Mouse (Mus musculus): ENCODE measurements around the gene Lrp8.
A peak's percentile ranks its signal among the peaks of the same experiment; 100 is the strongest.

The Lrp8 gene

DNA sequence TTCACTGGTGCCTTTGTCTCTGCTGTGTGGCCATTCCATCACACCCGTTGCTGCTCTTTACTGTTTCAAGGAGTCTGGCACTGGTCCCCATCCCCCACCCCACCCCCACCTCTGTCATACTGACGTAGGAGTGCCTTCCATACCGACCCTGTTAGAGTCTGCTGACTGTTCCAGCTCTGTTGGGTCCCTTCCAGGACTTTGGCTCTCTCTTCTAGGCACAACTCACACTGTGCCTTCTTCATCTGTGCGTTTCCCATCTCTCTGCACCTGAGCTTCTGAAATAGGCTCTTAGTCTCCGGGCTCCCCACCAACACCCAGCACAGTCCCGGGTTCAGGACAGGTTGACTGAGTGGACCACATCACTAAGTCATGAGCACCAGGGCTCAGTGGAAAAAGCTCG is 44.7 kb downstream of the Lrp8 start:
- no peak for DNase-seq (ENCODE audit: low spot score)

GRCm38 (mm10) chr4:107848546-107848945 is 46.5 kb downstream of the Lrp8 start:
- DNase-seq (ENCODE audit: low spot score): no peak

DNA sequence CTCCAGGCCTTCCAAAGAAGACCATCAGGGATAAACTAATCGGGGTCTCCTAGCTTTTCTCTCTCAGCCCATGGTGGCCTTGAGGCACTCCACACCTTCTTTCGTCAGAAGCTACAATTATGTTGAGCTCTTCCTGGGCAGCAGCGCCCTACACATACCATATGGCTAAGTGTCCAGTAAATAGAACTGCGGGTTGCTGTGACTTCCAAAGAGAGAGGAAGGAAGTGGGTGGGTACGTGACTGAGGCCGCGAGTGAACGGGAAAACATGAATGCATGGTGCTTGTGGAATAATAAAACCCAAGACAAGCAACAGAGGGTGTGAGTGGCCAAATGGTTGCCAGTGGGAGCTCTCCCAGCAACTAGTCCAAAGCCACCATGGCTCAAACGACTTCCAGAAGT is 47.6 kb downstream of the Lrp8 start:
- DNase-seq (ENCODE audit: low spot score): no peak

- DNase-seq (ENCODE audit: low spot score): no peak
Observed at GRCm38 (mm10) chr4:107850091-107850490, 48.0 kb downstream of the Lrp8 start.

- DNase-seq (ENCODE audit: low spot score): no peak
Observed at GRCm38 (mm10) chr4:107853333-107853732, 51.3 kb downstream of the Lrp8 start.

GRCm38 (mm10) chr4:107853836-107854235 is 51.8 kb downstream of the Lrp8 start:
- no peak for DNase-seq (ENCODE audit: low spot score)

DNA sequence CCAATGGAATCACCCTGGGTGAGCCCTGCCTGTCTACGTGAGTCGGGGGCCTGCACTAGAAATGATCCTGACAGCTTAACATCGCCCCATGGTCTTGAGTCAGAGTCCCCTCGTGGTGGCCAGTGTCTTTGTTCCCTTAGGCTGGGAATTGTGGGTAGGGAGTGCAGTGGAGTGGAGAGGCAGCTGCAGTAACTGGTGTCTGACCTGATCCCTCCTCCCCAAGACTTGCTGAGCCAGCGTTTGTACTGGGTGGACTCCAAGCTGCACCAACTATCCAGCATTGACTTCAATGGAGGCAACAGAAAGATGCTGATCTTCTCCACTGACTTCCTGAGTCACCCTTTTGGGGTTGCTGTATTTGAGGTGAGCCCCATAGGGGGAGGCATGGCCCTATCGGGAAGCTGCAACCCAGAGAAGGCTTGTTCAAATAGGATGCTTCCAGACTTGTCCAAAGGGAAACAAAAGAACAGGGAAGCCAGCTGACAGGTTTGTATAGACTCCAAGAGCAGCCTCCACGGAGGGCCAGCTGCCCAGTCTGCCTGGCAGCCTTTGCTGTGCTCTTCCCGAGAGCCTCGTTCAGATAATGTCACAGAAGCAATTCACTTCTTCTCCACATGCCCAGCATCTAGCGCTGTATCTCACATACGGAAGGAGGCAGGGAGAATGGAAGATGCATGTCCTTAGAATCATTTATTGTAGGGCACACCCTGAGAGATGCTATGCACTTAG is 55.1 kb downstream of the Lrp8 start:
- no peak for DNase-seq (ENCODE audit: low spot score)

DNA sequence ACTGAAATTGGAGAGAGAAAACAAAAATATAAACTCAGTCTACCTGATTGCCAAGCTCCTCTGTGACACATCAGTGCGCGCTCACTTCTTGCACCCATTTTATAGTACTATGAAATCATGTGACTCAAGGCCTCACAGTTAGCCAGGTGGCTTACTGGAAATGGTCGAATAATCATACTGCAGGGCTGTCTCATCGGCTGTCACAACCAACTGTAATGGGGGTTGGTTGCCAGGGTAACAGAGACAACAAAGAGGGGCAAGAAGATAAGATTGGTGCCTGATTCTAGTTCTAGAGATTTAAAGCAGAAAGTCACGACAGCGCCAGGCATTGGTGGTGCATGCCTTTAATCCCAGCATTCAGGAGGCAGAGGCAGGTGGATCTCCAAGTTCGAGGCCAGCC is 56.9 kb downstream of the Lrp8 start:
- DNase-seq (ENCODE audit: low spot score): no peak

DNA sequence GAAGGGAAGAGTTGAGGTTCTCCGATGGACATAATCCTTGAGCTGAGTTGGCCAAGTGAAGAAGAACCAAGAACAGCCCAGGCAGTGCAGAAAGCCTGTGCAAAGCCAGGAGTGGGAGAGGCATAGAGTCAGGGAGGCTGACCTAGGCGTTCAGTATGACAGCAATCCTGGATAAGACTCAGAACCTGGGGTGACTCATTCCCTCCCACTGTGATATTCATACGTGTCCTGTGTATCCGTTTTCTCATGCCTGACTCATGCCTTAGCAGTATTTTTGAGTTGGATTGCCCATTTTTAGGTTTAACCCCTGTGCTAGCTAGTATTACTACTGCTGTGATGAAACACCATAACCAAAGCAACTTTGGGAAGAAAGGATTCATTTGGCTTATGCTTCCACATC is 62.8 kb downstream of the Lrp8 start:
- no peak for DNase-seq (ENCODE audit: low spot score)

DNA sequence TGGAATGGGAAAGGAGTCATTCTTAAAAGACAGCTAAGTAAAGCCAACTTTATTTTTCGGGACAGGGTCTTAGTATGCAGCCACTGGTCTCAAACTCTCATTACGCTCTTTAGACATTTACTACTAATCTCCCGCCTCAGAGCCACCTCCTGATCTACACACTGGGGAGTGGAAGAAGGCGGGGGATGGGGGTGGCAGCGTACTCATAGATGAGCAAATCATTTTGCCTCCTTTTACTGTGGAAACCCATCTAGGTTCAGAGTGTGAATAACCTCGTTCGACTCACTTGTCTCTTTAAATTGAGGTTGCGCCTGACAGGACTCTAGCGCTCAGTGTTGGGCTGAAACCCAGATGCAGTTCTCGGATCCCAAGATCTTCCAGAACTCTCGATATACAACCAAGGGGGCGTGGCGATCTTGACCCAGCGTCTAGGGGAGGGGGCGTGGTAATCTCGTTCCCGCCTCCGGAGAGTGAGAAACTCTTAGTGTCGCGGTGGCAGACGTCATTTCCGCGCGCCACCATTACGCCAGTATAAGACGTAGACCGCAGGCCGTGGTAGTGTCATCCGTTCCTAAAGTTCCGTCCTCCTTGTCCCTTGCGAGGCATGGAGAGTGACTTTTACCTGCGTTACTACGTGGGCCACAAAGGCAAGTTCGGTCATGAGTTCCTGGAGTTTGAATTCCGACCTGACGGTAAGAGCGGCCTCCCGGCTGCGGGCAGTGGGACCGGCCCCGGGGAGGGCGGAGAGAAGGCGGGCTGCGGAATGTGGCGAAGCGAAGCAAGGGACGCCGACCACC is 77.4 kb downstream of the Lrp8 start, which contains the start of gene Magoh:
Gene Magoh, plus strand, starts transcription at position 502 of the 797 bp plus-strand sequence.
- DNase-seq (ENCODE audit: low spot score): peak; percentile 94

DNA sequence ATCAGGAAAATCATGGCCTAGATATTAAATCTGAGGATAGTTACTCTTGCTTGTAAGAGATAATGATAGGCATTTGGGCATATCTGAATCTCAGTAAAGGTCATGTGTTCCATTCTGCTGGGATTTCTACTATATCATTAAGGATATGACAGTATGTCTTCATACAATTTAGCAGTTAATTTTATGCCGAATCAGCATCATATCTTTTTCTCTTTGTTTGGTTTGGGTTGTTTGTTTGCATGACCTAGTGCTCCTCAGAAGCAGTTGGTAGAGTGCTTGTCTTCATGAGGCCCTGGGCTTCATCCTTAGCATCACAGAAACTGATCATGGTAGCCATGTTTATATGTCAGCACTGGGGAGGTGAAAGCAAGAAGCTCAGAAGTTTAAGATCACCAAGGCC is 79.6 kb downstream of the Lrp8 start:
- DNase-seq (ENCODE audit: low spot score): no peak

DNA sequence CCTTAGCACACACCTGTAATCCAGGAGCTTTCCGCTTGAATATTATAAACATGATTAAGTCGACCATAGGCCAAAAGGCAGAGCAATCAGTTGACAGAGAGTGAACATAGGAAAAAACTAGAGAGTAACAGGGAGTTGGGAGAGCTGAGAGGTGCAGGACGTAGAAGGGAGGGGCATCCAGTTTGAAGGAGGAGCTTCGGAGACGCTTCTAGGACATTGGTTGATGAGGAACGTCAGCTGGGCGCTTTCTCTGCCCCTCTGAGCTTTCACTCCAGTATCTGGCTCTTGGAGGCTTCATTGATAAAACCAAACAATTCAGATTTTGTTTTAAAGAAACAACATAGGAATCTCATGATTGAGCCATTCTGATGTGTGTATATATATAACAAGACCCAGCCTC is 84.3 kb downstream of the Lrp8 start:
- no peak for DNase-seq (ENCODE audit: low spot score)

GRCm38 (mm10) chr4:107889385-107889730 is 87.3 kb downstream of the Lrp8 start:
- no peak for DNase-seq (ENCODE audit: low spot score)

DNA sequence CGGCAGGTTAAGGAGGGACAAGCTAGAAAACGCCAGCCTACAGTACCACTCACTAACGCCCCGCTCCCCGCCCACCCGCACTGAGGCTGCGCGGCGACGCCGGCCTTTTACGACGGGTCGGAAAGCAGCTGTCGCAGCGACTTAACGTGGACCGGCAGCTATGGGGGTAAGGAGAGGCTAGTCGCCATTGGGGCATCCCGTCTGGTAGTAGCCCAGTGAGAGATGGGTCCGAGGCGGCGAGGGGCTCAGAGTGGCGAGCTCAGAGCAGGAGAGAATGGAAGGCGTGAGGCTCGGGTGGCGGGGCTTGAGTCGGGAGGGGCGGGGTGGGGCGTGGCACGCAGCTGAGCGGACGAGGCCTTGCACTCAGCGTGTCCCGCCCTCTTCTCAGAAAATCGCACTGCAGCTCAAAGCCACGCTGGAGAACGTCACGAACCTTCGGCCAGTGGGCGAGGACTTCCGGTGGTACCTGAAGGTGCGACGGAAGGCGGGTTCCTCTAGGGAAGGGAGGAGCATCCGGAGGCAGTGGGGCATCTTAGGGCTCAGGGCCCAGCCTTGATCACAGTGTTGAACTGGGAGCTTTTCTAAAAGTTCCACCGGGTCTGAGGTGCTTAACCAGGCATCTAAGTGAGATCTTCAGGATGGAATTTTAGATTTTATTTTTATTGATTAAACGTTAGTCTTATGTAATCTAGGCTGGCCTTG is 87.8 kb downstream of the Lrp8 start, which contains the start of gene 0610037L13Rik:
Gene 0610037L13Rik, plus strand, starts transcription at position 83 of the 702 bp plus-strand sequence.
- DNase-seq (ENCODE audit: low spot score): peak; percentile 94

DNA sequence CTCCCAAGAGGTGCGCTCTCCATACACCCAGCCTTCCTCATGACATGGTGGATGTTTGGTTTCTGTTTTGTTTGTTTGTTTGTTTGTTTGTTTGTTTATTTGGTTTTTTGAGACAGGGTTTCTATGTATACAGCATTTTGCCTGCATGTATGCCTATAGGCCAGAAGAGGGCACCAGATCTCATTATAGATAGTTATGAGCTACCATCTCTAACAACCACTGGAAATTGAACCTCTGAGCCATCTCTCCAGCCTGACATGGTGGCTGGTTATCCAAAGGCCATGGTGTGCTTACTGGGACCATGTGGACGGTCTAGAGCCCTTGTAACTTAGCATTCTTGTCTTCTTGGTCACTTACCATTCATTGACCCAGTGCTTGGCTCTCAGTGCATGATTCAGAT is 90.6 kb downstream of the Lrp8 start:
- DNase-seq (ENCODE audit: low spot score): peak; percentile 4

DNA sequence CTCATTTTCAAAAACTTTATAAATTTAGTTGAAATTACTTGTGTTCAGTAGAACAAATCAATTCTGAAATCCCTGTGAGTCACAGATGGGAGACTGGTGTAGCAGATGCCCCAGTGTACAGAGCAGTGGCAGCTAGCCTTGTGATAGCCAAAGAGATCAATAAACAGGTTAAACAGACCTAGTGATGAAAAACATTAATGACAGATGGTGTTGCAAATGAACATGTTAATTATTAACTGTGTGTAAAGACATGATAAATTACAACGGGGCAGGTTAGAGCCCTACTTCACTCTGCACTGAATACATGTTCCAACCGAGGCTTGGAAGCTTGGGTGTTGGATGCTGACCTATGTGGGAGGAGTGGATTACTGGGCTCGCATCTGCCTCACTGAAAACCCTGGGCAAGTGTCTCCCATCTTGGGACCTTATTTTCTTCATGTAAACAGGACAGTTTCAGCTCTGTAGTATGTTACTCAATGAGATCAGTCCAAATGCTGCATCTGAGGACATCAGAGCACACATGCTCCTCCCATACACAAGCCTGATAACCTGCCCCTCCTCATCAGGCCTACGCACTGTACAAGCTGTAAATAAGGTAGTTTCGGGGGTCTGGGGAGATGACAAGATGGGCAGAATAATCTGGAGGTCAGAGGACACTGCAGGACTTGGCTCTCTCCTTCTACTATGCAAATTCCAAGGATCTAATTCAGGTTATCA is 97.3 kb downstream of the Lrp8 start:
- no peak for DNase-seq (ENCODE audit: low spot score)

GRCm38 (mm10) chr4:107900206-107900605 is 98.1 kb downstream of the Lrp8 start:
- no peak for DNase-seq (ENCODE audit: low spot score)

- DNase-seq (ENCODE audit: low spot score): no peak
Observed at GRCm38 (mm10) chr4:107904252-107904651, 102.2 kb downstream of the Lrp8 start.

GRCm38 (mm10) chr4:107906561-107906960 is 104.5 kb downstream of the Lrp8 start:
- no peak for DNase-seq (ENCODE audit: low spot score)

DNA sequence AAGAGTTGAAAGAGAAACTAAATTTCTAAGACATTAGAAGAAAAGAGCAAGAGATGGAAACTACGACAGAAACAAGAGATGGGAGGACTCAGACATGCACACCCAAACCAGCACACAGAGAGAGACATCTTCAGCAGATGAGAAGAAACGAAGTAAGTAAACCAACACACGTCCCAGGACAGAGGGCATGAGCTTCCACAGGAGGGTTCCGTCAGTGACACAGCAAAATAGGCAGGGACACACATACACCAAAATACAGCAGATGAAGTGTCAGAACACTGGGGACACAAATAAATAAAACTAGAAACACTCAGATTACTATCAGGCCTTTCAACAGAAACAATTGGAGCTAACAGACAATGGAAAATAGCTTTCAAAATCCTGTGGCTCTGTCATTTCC is 108.0 kb downstream of the Lrp8 start:
- DNase-seq (ENCODE audit: low spot score): no peak

DNA sequence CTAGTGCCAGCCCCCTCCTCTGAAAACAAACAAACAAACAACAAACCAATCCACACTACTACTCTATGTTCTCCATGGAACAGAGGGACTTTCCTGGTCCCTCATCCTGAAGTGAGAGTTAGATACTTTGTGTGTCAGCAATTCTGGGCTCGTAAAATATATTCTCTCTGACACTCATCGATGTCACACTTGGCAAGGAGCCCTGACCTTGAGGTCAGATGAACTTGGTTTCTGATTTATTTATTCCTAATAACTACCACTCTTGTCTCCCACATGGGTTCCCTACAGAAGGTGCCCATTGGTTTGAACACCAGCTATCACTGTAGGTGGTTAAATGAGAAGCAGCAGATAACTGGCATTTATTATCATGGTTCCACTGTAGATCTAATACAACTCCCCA is 118.3 kb downstream of the Lrp8 start:
- DNase-seq (ENCODE audit: low spot score): no peak

GRCm38 (mm10) chr4:107921152-107921695 is 119.2 kb downstream of the Lrp8 start:
- no peak for DNase-seq (ENCODE audit: low spot score)

All from T-cell, adult 2 months (primary cell).